13 mouse cellular contexts compared by ENCODE assay signal in the genomic region with DNA sequence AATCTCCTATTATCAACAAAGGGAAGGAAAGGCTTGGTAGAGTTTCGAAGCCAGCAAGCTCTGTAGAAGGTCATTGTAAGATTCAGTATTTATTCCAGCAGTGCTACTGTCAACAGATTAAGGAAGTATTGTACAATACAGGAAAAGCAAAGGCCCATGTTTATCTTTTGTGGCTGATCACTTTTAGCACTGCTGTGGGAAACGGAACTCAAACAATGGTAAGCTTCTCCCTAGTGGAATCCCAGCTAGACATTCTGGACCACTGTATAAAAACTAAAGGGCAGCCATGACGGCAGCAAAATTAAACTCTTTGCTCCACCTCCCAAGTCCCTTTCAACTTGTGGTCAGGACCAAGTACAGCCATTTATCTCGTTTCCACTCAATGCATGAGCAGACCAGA.
A peak's percentile ranks its signal among the peaks of the same experiment; 100 is the strongest.
DNase-seq lines count a peak whose midpoint lies in the region; ATAC-seq and TF ChIP-seq lines count a peak whose summit lies in the region.
"Had no signal": no experiment of that assay in that cellular context is flagged by ENCODE, and none has a peak within 500 bp of the region (broad histone marks: within the 10 kb centered on the region; RNA-seq: fewer than 3 reads in every experiment).

No protein-coding gene starts in this region.

- no peak for TF ChIP-seq CTCF in heart, adult 2 months (IDR thresholded peaks at IDR 0.05)
- TF ChIP-seq CTCF in liver, adult 2 months (IDR thresholded peaks at IDR 0.05; ENCODE audit: low read depth, low read length), result no peak

- no peak overlapping the region for H3K9ac ChIP-seq in heart, adult 2 months (ENCODE audit: low read depth, low read length)
- H3K9ac ChIP-seq in liver, adult 2 months (ENCODE audit: low read depth, low read length), result no peak overlapping the region
- H3K9ac ChIP-seq in lung, embryonic 15.5 days, result no peak overlapping the region
- H3K9ac ChIP-seq: liver, embryonic 14.5 days; midbrain, embryonic 15.5 days had no signal

- no peak for TF ChIP-seq EP300 in heart, adult 2 months (IDR thresholded peaks at IDR 0.05; ENCODE audit: insufficient read depth, low read depth, low read length)

- no peak for TF ChIP-seq POLR2A in heart, adult 2 months (IDR thresholded peaks at IDR 0.05; ENCODE audit: insufficient read depth, low read depth, low read length)
- no peak for TF ChIP-seq POLR2A in liver, adult 2 months (IDR thresholded peaks at IDR 0.05; ENCODE audit: extremely low read depth, insufficient read depth, low read length)

- H3K27ac ChIP-seq in heart, adult 2 months, result no peak overlapping the region
- H3K27ac ChIP-seq in liver, adult 2 months (replicated peaks; ENCODE audit: insufficient read depth, low read depth, low read length), result no peak overlapping the region
- no peak overlapping the region for H3K27ac ChIP-seq in lung, embryonic 15.5 days
- H3K27ac ChIP-seq: hindbrain, postnatal 0 days; liver, embryonic 14.5 days; midbrain, embryonic 15.5 days had no signal

- DNase-seq in heart, adult 11 months, result peak; percentile 80
- no peak for DNase-seq in heart, adult 2 months
- peak; percentile 34 for DNase-seq in liver, adult 2 months (ENCODE audit: extremely low read depth, low read depth, low spot score)
- no peak for DNase-seq in liver
- DNase-seq in cerebellum, adult 8-10 months, result no peak
- DNase-seq in embryo, embryonic 10 days (ENCODE audit: low spot score), result no peak
- DNase-seq: adrenal gland, postnatal 10 days; gastrocnemius, postnatal 36 days had no signal

- H3K36me3 ChIP-seq in heart, adult 2 months (ENCODE audit: control insufficient read depth, insufficient read depth, low read length), result no peaks in the 10 kb centered on the region
- H3K36me3 ChIP-seq in liver, adult 2 months (ENCODE audit: control insufficient read depth, insufficient read depth, low read length), result no peaks in the 10 kb centered on the region
- no peaks in the 10 kb centered on the region for H3K36me3 ChIP-seq in lung, embryonic 15.5 days
- H3K36me3 ChIP-seq: midbrain, embryonic 15.5 days had no signal

- no peaks in the 10 kb centered on the region for H3K9me3 ChIP-seq in lung, embryonic 15.5 days
- H3K9me3 ChIP-seq: midbrain, embryonic 15.5 days had no signal

- ATAC-seq in lung, embryonic 15.5 days (ENCODE audit: borderline replicate concordance, extremely low read depth, low FRiP score, low TSS enrichment), result peak; percentile 42
- ATAC-seq in monocyte, adult 5-6 weeks (replicated peaks; ENCODE audit: insufficient number of reproducible peaks, low FRiP score, low TSS enrichment, poor library complexity, severe bottlenecking), result peak; percentile 75
- ATAC-seq: hindbrain, postnatal 0 days; midbrain, embryonic 15.5 days had no signal

- no peaks in the 10 kb centered on the region for H3K27me3 ChIP-seq in heart, adult 2 months (ENCODE audit: control insufficient read depth, insufficient read depth, low read length)
- no peaks in the 10 kb centered on the region for H3K27me3 ChIP-seq in liver, adult 2 months (ENCODE audit: control insufficient read depth, insufficient read depth, low read length)
- H3K27me3 ChIP-seq in lung, embryonic 15.5 days, result no peaks in the 10 kb centered on the region
- H3K27me3 ChIP-seq: midbrain, embryonic 15.5 days had no signal

- intact Hi-C loops in heart, adult 2 months (cut with DNase I), result no loop called here

- no peak overlapping the region for H3K4me2 ChIP-seq in lung, embryonic 15.5 days
- H3K4me2 ChIP-seq: midbrain, embryonic 15.5 days had no signal

- no peaks in the 10 kb centered on the region for H3K79me2 ChIP-seq in heart, adult 2 months (replicated peaks; ENCODE audit: control insufficient read depth, insufficient read depth, low read length)
- H3K79me2 ChIP-seq in liver, adult 2 months (ENCODE audit: control insufficient read depth, insufficient read depth, low read length), result no peaks in the 10 kb centered on the region

- H3K4me1 ChIP-seq in heart, adult 2 months (ENCODE audit: control insufficient read depth, insufficient read depth, low read length), result peaks cover 2% of the 10 kb centered on the region; the same call in 1 of the 2 replicates
- no peaks in the 10 kb centered on the region for H3K4me1 ChIP-seq in liver, adult 2 months (ENCODE audit: control insufficient read depth, insufficient read depth, low read length)
- H3K4me1 ChIP-seq in lung, embryonic 15.5 days, result 0 out of 2 replicates have a peak, but pooled peaks cover 2% of the 10 kb centered on the region
- H3K4me1 ChIP-seq: midbrain, embryonic 15.5 days had no signal

- 34% methylated on average over 4 of the region's 4 CpGs for WGBS in heart, adult 2 months
- 66% methylated on average over 4 of the region's 4 CpGs for WGBS in liver, adult 2 months
- WGBS in lung, embryonic 15.5 days, result 56% methylated on average over 4 of the region's 4 CpGs

- no peak overlapping the region for H3K4me3 ChIP-seq in heart, adult 2 months
- no peak overlapping the region for H3K4me3 ChIP-seq in liver, adult 2 months (ENCODE audit: insufficient read depth, low read depth, low read length)
- H3K4me3 ChIP-seq in lung, embryonic 15.5 days, result no peak overlapping the region
- H3K4me3 ChIP-seq: midbrain, embryonic 15.5 days had no signal

Comparison
In these comparisons a context has a peak if more than half of its experiments do, and no peak if none do; other contexts are left out.
1. DNase-seq: peak in heart, adult 11 months (single experiment) and liver, adult 2 months (single experiment); none in heart, adult 2 months (0 of 2), liver (single experiment), cerebellum, adult 8-10 months (single experiment) and embryo, embryonic 10 days (single experiment).